Mouse (Mus musculus) intestine, embryonic 15.5 days (tissue): ENCODE results near the gene Gna11. TPM values are rescaled to one million over a fixed set of nuclear protein-coding genes. Genes with fewer than 3 reads are reported as not detected.

Source experiments
- ATAC-seq: fragments of 200-750 bp; cut with Nextera tagmentation; 2 replicates; pipeline ENCODE4 v1.8.0; 2017; ENCODE audit warnings: moderate TSS enrichment, moderate library complexity
- H3K27ac ChIP-seq: fragments of 300-500 bp; sonication (generic); 2 replicates; pipeline ENCODE4 v1.5.1; 2015; ENCODE audit warnings: mild to moderate bottlenecking, inconsistent platforms
- H3K27me3 ChIP-seq: fragments of 300-500 bp; sonication (generic); replicated peaks from 2 replicates; pipeline ENCODE4 v1.6.1; 2015; ENCODE audit warnings: inconsistent platforms
- H3K36me3 ChIP-seq: fragments of 300-500 bp; sonication (generic); 2 replicates; pipeline ENCODE4 v1.6.1; 2015; ENCODE audit warnings: inconsistent platforms
- H3K4me1 ChIP-seq: fragments of 300-500 bp; sonication (generic); replicated peaks from 2 replicates; pipeline ENCODE4 v1.6.1; 2015; ENCODE audit warnings: inconsistent platforms
- H3K4me2 ChIP-seq: fragments of 300-500 bp; sonication (generic); replicated peaks from 2 replicates; pipeline ENCODE4 v1.6.1; 2015; ENCODE audit warnings: mild to moderate bottlenecking, inconsistent platforms
- H3K4me3 ChIP-seq: fragments of 300-500 bp; sonication (generic); replicated peaks from 2 replicates; pipeline ENCODE4 v1.5.1; 2015; ENCODE audit warnings: inconsistent platforms
- H3K9ac ChIP-seq: fragments of 300-500 bp; sonication (generic); 2 replicates; pipeline ENCODE4 v1.6.1; 2015; ENCODE audit warnings: inconsistent platforms
- H3K9me3 ChIP-seq: fragments of 300-500 bp; sonication (generic); 2 replicates; pipeline ENCODE4 v1.6.1; 2016; ENCODE audit warnings: inconsistent platforms
- WGBS: fragments of 180-500 bp; shearing (Covaris S2); methylation state at CpG from one replicate; pipeline ENCODE4 v1.1.7; 2015; 5-methylcytosine and 5-hydroxymethylcytosine counted together
- polyA plus RNA-seq: library from polyadenylated mRNA; unstranded; fragments of >200 nt; fragmentation: Nextera tagmentation; extraction: Ambion mirVana; gene quantifications from 2 replicates; pipeline ENCODE4 v1.2.1, GENCODE M21; 2015

Gene Gna11
- polyA plus RNA-seq, 1 experiment from 2014 or later, result 245 TPM

- WGBS, result under 1% methylated on average over 43 of the region's 45 CpGs
- Histone ChIP-seq H3K4me1 (peaks cover 23% of the 10 kb centered on the region), H3K27ac (peak within 1 kb of the TSS; percentile 76), H3K36me3 (peaks cover 18% of the 10 kb centered on the region), H3K9me3 (no peaks in the 10 kb centered on the region), H3K27me3 (no peaks in the 10 kb centered on the region), H3K9ac (peak within 1 kb of the TSS; percentile 84), H3K4me2 (peak within 1 kb of the TSS; percentile 91), H3K4me3 (peak within 1 kb of the TSS; percentile 89)
- ATAC-seq, result peak; percentile 96
These were observed 48.6 kb downstream of the Gna11 start, which contains the start of gene Ncln for GRCm38 (mm10) chr10:81496264-81496901. Gene Ncln (minus strand): TSS chr10:81496392.

- peak overlapping the region; percentile 63 for H3K27ac ChIP-seq
- peaks cover 23% of the 10 kb centered on the region for H3K4me1 ChIP-seq
- H3K9me3 ChIP-seq, result no peaks in the 10 kb centered on the region
- peak overlapping the region; percentile 84 for H3K9ac ChIP-seq
- peak; percentile 30 for ATAC-seq
- peaks cover 24% of the 10 kb centered on the region for H3K36me3 ChIP-seq
- peak overlapping the region; percentile 89 for H3K4me3 ChIP-seq
- H3K27me3 ChIP-seq, result no peaks in the 10 kb centered on the region
- H3K4me2 ChIP-seq, result peak overlapping the region; percentile 91
- 1% methylated on average over 41 of the region's 41 CpGs for WGBS
These were observed 49.2 kb downstream of the Gna11 start for GRCm38 (mm10) chr10:81495616-81496263.

- 64% methylated on average over 6 of the region's 6 CpGs for WGBS
- Histone ChIP-seq H3K36me3 (peaks cover 29% of the 10 kb centered on the region), H3K27ac (peak overlapping the region; percentile 45), H3K4me2 (peak overlapping the region; percentile 91), H3K27me3 (no peaks in the 10 kb centered on the region), H3K9me3 (no peaks in the 10 kb centered on the region), H3K4me3 (peak overlapping the region; percentile 89), H3K9ac (peak overlapping the region; percentile 84), H3K4me1 (peaks cover 23% of the 10 kb centered on the region)
- no peak for ATAC-seq
These were observed 49.8 kb downstream of the Gna11 start for GRCm38 (mm10) chr10:81495151-81495550.

GRCm38 (mm10) chr10:81494260-81495041, 50.5 kb downstream of the Gna11 start:
- peak overlapping the region; percentile 91 for H3K4me2 ChIP-seq
- 0 out of 2 replicates have a peak overlapping the region, but pooled peaks have one; percentile 2 for H3K9ac ChIP-seq
- H3K4me3 ChIP-seq, result peak overlapping the region; percentile 89
- WGBS, result 69% methylated on average over 11 of the region's 11 CpGs
- peaks cover 22% of the 10 kb centered on the region for H3K4me1 ChIP-seq
- no peaks in the 10 kb centered on the region for H3K9me3 ChIP-seq
- no peak for ATAC-seq
- no peak overlapping the region for H3K27ac ChIP-seq
- no peaks in the 10 kb centered on the region for H3K27me3 ChIP-seq
- H3K36me3 ChIP-seq, result peaks cover 36% of the 10 kb centered on the region

- no peaks in the 10 kb centered on the region for H3K9me3 ChIP-seq
- peak overlapping the region; percentile 14; the same call in 1 of the 2 replicates for H3K4me3 ChIP-seq
- peak overlapping the region; percentile 91 for H3K4me2 ChIP-seq
- no peaks in the 10 kb centered on the region for H3K27me3 ChIP-seq
- no peak overlapping the region for H3K27ac ChIP-seq
- peaks cover 18% of the 10 kb centered on the region for H3K4me1 ChIP-seq
- ATAC-seq, result no peak
- peaks cover 41% of the 10 kb centered on the region for H3K36me3 ChIP-seq
- WGBS, result 81% methylated on average over 8 of the region's 8 CpGs
- 0 out of 2 replicates have a peak overlapping the region, but pooled peaks have one; percentile 2 for H3K9ac ChIP-seq
These were observed 51.3 kb downstream of the Gna11 start for GRCm38 (mm10) chr10:81493601-81494220.

GRCm38 (mm10) chr10:81492606-81493240, 52.3 kb downstream of the Gna11 start:
- no peak for ATAC-seq
- Histone ChIP-seq H3K36me3 (peaks cover 49% of the 10 kb centered on the region), H3K27me3 (no peaks in the 10 kb centered on the region)

GRCm38 (mm10) chr10:81491018-81491417, 54.0 kb downstream of the Gna11 start:
- Histone ChIP-seq H3K27me3 (no peaks in the 10 kb centered on the region), H3K9me3 (no peaks in the 10 kb centered on the region), H3K4me1 (peaks cover 18% of the 10 kb centered on the region), H3K36me3 (peaks cover 61% of the 10 kb centered on the region), H3K4me2 (no peak overlapping the region), H3K27ac (no peak overlapping the region), H3K9ac (no peak overlapping the region), H3K4me3 (no peak overlapping the region)
- WGBS, result 91% methylated on average over 9 of the region's 9 CpGs
- ATAC-seq, result no peak

More at GRCm38 (mm10) chr10:81492606-81493240, 52.3 kb downstream of the Gna11 start:
- Histone ChIP-seq H3K27ac (no peak overlapping the region), H3K9me3 (no peaks in the 10 kb centered on the region), H3K4me1 (peaks cover 18% of the 10 kb centered on the region), H3K9ac (no peak overlapping the region), H3K4me3 (no peak overlapping the region), H3K4me2 (no peak overlapping the region)
- 94% methylated on average over 11 of the region's 11 CpGs for WGBS

- H3K36me3 ChIP-seq, result peaks cover 61% of the 10 kb centered on the region
- no peak overlapping the region for H3K27ac ChIP-seq
- H3K9me3 ChIP-seq, result no peaks in the 10 kb centered on the region
- ATAC-seq, result no peak
- peaks cover 11% of the 10 kb centered on the region for H3K4me1 ChIP-seq
- no peak overlapping the region for H3K9ac ChIP-seq
- no peak overlapping the region for H3K4me3 ChIP-seq
- no peaks in the 10 kb centered on the region for H3K27me3 ChIP-seq
- H3K4me2 ChIP-seq, result no peak overlapping the region
- WGBS, result 88% methylated on average over 14 of the region's 14 CpGs
These were observed 55.0 kb downstream of the Gna11 start for GRCm38 (mm10) chr10:81489941-81490340.

- Histone ChIP-seq H3K9me3 (no peaks in the 10 kb centered on the region), H3K27ac (no peak overlapping the region), H3K4me2 (no peak overlapping the region), H3K36me3 (peaks cover 60% of the 10 kb centered on the region), H3K4me1 (no peaks in the 10 kb centered on the region), H3K9ac (no peak overlapping the region), H3K27me3 (no peaks in the 10 kb centered on the region), H3K4me3 (no peak overlapping the region)
- no peak for ATAC-seq
- WGBS, result 82% methylated on average over 11 of the region's 11 CpGs
These were observed 56.9 kb downstream of the Gna11 start for GRCm38 (mm10) chr10:81488081-81488480.

GRCm38 (mm10) chr10:81486496-81486895, 58.5 kb downstream of the Gna11 start:
- 88% methylated on average over 10 of the region's 10 CpGs for WGBS
- Histone ChIP-seq H3K27me3 (peaks cover 10% of the 10 kb centered on the region), H3K9ac (no peak overlapping the region), H3K9me3 (no peaks in the 10 kb centered on the region), H3K4me3 (no peak overlapping the region), H3K36me3 (peaks cover 45% of the 10 kb centered on the region), H3K4me2 (no peak overlapping the region), H3K4me1 (0 out of 2 replicates have a peak, but pooled peaks cover 8% of the 10 kb centered on the region), H3K27ac (no peak overlapping the region)
- no peak for ATAC-seq

- Histone ChIP-seq H3K4me2 (no peak overlapping the region), H3K4me3 (no peak overlapping the region), H3K9me3 (no peaks in the 10 kb centered on the region), H3K36me3 (peaks cover 36% of the 10 kb centered on the region), H3K9ac (no peak overlapping the region), H3K27me3 (peaks cover 19% of the 10 kb centered on the region), H3K27ac (no peak overlapping the region), H3K4me1 (0 out of 2 replicates have a peak, but pooled peaks cover 8% of the 10 kb centered on the region)
- WGBS, result 67% methylated on average over 7 of the region's 7 CpGs
- no peak for ATAC-seq
These were observed 59.4 kb downstream of the Gna11 start for GRCm38 (mm10) chr10:81485479-81486018.
